Mouse (Mus musculus): ENCODE data around the gene Tac4. TPM values are rescaled to one million over a fixed set of nuclear protein-coding genes. Genes with fewer than 3 reads are reported as not detected.

The Tac4 gene
- 0.09 TPM in 1 of 2 replicates, not detected in the other for polyA plus RNA-seq (2012; rRNA removed)

DNA sequence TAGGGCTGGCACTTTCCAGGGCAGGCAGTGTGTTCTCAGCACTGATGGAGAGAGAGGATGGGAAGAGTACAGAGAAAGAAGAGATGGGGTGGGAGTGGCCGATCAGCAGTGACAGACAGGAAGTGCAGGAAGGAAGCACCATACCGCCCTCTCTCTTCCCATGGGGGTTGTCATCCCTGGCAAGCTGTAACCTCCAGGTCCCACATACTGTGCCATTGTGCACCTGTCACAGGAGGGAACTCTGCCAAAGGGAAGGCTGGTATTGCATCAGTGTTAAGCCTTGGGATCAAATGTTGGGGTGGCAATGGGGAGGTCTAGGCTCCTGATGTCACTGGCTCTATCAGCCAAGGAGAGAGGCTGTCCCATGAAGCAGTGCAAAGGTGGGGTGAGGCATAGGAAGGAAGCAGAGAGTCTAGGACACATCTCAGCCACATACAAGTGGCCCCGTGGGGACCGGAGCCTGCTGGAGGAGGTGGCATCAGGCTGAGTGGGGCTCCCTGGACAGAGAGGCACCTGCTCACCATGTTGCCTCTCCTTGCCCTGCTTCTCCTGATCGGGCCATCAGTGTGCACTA is at the start of gene Tac4:
Gene Tac4, plus strand, starts transcription at position 352 of the 574 bp plus-strand sequence.
- DNase-seq (ENCODE audit: low read depth) = no peak

DNA sequence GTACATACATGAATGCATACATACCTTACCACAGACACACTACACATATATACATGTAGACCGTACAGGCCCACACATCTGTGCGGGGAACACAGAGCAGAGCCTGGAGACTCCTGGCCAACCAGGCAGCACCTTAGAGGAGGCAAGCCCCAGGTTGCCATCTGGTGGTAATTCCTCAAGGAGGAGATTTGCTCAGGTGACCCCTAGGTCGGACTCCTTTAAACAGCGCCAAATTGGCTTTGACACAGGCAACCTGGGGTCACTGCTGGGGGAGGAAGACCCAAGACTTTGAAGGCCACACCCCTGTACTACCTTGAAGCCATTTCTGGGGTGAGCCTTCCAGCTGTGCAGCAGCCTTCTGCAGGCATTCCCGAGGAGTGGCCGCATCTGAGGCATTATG is 47.7 kb upstream of the Tac4 start:
- DNase-seq (ENCODE audit: low read depth) = no peak

DNA sequence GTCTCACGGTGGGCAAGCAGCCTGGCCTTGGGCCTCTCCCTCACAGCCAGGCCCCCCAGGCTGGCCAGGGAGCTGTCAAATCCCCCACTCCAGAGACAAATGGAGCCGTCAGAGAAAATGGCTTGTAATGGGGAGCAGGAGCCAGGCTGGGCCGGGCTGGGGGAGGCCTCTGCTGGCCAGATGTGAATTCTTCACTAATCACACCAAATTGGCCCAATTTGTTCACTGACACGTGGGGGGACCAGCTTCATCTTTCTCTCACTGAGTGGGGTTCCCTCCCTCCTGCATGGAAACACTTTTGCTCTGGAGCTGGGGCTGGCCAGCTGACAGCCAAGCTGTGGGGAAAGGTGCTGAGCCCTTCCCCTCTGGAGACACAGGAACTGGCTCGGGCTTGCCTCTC is 47.0 kb upstream of the Tac4 start:
- no peak for DNase-seq (ENCODE audit: low read depth)

DNA sequence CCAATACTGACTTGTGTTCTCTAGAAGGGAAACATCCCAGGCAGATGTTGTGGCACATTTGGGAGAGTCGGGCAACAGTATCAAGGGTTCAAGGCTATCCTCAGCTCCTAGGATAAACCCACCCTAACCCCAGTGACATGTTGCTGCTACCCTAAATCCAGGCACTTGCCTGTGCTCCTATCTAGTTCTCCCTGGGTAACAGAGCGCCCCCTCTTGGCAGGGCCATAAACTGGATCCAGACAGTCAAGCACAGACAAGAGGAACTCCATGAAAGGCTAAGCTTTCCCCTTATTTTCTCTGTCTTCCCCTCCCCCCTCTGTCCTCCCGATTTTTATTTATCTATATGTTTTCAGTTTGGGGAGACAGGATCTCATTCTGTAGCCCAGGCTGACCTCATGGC is 45.1 kb upstream of the Tac4 start:
- DNase-seq (ENCODE audit: low read depth) = no peak

DNA sequence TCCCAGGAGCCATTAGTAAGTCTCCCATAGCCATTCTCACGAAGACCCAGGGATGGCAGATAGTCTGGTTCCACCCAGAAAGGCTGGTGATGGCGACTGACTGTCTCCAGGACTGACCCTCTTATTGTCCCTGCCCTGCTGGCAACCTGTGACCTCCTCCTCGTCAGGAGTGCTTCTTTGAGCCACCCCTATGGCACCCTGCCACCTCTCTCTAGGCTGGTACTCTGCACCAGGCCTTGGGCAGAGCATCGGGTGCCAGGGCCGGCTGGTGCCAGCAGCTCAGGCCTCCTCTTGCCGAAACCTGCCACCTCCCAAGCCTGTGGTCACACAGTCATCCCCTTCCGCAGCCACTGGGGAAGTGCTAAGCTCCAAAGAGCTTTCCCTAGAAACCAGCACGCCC is 42.2 kb upstream of the Tac4 start:
- no peak for DNase-seq (ENCODE audit: low read depth)

DNA sequence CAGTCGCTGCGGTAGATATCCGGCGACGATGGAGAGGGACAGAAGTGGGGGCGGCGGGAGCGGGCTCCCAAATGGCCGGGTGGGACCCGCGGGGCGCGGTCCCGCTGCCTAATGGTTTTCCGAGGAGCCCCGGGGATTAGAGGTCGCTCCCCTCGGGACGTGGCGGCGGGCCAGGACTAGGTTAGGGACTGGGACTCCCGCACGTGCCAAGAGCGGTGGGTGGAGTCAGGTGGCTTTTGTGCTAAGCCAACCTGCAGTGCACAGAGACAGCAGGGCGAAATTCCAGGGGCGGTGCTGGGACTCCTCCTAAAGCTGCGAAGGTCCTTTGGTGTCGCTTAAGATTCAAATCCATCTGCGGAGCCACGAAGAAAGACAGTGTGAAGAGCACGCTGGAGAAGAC is 37.9 kb upstream of the Tac4 start:
- DNase-seq (ENCODE audit: low read depth) = no peak

DNA sequence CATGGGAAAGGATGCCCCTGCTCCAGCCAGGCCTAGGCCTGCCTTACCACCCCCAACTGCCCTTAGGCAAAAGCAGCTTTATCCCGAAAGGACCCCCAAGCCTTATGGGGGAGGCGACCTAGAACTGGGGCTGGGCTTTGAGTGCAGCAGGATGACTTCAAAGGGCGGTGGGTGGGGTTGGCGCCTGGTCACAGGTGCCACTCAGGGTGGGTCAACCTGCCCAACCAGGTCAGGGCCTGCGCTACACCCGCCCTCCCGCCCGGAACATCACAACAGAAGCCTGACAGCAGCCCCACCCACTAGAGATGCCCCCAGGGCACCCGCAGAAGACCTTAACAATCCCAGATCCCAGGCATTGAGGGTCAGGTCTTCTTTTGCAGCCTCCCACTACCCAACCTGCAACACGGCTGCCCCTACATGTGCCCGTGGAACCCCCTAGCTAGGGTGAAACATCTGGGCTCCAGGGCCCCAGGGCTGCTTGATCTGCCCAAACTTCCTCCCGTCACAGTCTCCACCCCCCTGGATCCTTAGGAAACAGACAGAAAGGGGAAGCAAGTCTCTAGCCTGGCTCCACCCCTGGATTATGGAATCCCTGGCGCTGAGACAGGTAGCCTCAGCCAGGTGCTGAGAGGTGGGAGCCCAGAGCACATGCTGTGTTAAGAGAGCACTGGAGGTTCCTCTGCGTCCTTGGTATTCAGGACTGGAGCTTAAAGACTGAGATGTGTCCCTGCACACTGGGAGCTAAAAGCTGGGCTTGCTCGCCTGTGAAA is 37.0 kb upstream of the Tac4 start:
- DNase-seq (ENCODE audit: low read depth) = no peak

DNA sequence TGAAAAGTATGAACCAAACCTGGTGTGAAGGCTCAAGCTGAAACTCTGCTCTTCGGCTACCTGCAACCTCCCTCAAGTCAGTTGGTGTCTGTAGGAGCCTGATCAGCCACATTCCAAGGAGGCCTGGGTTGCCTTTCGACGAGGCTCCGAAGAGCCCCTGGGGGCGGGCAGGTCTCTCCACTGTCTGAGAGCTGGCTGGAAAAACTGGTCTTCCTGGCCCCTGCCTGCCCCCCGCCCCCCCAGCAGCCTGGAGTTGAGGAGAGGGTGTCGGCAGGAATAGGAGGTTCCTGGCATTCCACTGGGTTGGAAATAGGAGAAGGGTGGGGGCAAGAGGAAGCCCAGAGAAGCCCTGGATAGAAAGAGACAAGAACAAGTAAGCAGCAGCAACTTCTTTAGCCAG is 35.9 kb upstream of the Tac4 start:
- no peak for DNase-seq (ENCODE audit: low read depth)

DNA sequence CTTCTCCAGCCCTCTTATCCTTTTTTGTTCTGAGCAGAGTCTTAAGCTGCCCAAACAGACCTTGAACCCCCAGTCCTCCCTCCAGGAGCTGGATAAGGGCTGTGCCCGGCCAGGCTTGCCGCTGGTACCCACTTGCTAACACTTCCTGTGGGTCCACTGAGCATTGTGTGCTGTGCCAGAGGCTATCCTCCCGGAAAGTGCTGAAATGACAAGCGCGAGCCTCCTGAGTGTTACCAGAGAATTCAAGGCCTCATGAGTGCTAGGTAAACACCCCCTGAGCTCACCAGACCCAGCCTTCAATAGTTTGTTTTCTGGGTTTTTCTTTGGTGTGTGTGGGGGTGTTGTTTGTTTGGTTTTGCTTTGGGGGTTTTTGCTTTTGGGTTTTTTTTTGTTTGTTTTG is 33.9 kb upstream of the Tac4 start:
- no peak for DNase-seq (ENCODE audit: low read depth)

DNA sequence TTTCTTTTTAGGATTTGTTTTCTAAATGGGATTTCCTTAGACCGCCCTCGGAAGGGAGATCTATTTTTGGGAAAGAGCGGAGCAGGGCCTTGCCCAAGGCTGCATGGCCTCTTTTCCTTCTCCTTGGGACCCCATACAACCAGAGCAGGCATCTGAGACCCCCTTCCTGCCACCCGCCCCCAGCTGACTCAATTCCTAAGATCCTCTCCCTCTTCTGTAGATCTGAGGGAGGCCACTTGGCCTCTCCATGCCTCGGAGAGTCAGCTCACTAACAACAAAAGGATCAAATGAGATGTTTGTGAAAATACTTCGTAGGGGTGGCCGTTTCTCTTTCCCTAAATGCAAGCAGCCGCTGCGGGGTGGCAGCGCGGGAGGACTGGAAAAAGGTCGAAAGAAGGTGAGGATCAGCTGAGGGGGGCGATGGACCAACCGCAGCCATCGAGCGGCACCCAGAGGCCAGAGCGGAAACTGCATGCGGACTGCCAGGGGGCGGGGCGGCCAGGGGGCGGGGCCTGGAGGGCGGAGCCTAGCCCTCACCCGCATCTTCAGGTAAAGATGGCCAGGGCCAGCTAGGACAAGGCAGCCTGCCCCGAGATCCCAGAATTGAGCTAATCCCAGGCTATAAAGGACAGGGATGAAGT is 29.5 kb upstream of the Tac4 start:
- no peak for DNase-seq (ENCODE audit: low read depth)

DNA sequence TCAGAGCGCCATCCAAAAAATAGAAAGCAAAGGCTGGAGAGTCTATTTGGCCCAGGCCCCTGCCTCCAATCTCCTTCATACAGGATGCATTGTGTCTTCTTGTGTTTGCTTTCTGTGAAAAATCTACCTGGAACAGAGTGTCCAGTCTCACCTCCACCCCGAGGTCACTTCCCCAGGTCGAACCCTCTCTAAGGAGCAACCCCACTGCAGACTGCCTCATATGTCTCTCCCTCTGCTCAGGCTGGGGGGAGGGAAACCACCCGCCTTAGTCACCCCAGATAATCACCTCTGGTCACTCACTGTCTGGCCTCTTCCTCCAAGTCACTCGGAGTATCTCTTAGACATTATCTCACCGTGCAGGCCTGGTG is 29.0 kb upstream of the Tac4 start:
- no peak for DNase-seq (ENCODE audit: low read depth)

DNA sequence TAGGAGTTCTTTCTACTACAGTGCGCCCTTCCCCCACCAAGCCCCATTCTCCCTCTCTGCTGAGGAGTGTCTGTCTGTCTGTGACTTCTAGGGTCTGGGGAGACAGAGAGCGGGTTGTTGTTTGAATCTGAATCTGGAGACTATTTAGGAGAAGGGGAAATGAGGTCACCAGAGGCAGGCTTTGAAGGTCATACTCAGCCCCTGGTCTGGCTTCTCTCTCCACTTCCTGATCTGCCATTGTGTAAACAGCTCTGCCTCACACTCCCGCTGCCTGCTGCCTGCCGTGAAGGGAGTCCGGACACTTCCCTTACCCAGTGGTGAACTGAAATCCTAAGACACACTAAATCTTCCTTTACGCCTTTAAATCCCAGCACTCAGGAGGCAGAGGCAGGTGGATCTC is 22.9 kb upstream of the Tac4 start:
- DNase-seq (ENCODE audit: low read depth) = no peak

DNA sequence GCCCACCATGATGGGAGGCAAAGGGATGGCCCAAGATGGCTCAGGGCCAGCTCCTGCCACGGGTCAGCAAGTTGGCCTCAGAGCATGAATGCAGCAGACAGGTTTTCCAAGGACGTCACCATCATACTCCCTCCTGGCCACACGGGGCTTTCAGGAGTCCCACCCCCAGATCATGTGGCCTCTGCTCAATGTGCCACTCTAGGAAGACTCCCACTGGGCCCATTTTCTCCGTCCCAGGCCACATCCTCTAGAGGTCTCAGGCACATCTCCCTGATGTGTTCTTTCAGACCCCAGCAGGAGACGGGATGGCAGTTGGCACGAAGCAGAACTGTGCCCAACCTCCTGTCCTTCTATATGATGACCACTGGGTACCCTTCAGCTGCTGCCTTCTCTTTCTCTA is 18.7 kb upstream of the Tac4 start:
- no peak for DNase-seq (ENCODE audit: low read depth)

DNA sequence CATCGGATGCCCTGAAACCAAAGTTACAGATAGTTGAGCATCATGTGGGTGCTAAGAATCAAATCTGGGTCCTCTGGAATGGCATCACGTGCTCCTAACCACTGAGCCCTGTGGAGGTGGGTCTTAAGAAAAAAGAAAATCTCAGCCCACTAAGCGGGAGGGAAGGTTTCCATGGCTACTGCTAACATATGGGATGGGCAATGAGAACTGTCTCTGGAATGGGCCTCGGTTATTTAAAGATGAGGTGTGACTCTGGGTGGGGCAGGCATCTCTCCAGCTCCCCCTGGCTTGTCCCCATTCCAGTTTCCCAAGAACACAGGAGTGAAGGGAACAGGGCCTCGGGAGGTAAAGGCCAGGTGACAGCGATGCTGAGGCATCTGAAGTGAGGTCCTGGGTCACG is 15.9 kb upstream of the Tac4 start:
- DNase-seq (ENCODE audit: low read depth) = no peak

DNA sequence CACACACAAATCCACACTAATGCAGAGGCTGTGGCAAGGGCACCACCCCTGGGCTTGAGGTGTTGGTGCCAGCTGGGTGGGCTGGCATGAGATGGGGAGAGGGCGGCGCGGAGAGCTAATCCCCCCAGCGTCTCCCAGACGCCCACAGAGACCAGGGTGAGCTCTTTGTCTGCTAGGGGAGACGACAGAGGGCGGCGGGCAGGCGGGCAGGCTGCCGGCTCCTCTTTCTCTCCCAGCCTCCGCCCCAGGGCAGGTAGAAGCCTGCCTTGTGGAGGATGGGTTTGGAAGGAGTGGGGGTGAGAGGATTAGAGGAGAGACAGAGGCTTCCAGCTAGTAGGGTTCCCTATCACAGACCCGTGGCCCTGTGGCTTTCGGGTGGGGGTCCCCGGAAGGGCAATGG is 14.3 kb upstream of the Tac4 start:
- DNase-seq (ENCODE audit: low read depth) = no peak

DNA sequence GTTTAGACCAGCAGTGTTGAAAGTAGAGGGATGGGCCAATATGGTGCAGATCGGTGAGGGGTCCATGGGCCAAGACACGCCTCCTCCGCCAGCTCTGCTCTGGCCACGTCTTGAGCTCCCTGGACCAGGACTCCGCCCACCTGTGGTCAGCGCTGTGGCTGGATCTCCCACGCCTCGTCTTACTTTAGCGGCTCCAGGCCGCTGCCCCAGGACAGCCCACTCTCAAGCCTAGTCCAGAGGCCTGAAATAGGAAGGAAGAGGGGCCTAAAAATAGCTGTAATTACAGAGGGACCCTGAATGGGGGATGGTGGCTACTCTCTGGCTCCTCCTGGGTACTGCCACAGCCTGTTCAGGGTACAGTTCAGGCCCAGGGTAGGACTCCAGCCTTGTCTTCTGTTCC is 11.2 kb upstream of the Tac4 start:
- DNase-seq (ENCODE audit: low read depth) = no peak

DNA sequence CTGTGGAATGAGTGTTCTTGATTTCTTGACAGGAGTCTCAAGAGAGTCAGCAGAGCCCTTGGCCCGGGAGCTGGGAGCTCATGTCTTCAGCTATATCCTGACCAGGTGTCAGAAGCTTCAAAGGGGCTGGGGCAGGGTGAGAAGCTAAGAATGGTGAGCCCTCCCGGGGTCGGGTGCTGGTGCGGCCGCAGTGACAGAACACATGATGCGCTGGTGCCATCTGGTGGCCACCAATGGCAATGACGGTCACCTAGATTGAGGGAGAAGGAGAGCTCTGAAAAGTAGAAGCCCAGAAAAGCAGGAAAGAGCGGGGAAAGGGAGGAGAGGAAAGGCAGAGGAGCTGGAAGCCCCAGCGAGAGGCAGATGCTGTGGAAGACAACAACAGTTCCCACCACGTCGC is 10.0 kb upstream of the Tac4 start:
- DNase-seq (ENCODE audit: low read depth) = no peak

DNA sequence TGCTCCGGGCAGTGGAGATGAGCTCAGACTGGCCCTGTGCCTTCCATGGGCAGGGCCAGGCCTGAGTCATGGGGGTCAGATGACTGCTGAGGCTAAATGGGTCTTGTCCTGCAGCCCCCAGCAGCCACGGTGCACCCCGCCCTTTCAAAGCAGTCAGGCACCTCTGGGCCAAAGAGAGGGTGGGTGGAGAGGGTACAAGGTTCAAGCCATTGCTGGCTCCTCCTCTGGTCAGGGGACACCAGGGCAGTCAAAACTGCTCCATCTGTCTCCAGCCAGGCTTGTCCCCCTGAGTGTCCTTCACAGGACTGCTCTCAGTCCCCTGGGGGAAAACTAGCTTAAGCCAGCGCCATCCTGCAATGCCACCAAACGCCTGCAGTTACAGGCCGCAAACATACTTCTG is 9.2 kb upstream of the Tac4 start:
- DNase-seq (ENCODE audit: low read depth) = no peak

DNA sequence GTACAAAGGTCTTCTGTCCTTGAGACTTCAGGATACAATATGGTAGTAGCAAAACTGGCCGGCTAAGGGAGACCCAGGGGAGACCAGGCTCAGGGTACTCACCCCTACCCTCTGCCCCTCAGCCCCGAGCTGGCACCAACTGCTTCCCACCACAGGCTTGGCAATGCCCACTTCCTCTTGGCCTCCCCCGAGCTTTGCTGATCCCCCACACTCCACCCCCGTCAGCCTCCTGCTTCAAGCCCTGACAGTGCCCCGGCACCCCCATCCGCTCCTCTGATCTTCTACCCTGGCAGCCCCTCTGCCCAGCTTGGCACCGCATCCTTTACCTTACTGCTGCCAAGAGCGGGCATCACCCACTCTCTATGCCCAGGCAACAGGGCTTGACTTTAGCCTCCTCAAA is 7.2 kb upstream of the Tac4 start:
- DNase-seq (ENCODE audit: low read depth) = no peak

DNA sequence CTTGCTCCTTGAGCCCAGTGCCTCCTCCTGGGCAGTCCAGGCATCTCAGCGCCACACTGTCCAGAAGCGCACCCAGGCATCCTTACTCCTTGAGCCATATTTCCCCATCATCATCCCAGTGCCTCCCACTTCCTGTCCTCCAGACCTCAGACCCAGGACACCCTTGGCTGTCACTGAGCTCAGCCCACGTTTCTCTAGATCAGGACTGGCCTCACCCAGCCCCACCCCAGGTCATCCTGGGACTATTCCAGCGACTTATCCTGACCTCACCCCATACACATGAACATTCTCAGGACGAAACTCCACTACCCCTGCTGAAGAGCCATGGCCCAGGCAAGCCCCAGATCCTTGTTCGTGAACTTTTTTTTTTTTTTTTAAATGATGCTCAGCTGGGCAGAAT is 5.6 kb upstream of the Tac4 start:
- no peak for DNase-seq (ENCODE audit: low read depth)

DNA sequence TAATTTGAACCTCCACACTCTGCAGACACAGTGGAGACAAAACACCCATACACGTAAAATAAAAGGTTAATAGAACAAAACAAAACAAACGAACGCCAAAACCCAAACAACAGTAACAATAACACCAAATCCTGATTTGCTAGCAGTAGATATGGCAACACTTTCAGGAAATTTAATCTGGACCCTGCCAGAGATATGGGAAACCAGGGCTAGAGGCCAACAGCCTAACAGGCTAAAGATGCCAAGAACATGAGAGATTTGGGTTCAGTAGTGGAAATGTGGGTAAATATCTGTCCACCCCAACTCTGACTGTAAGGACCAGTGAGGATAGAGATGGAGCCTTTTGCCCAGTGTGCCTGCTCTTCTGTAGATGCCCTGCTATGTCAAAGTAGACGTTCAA is 3.4 kb upstream of the Tac4 start:
- no peak for DNase-seq (ENCODE audit: low read depth)

DNA sequence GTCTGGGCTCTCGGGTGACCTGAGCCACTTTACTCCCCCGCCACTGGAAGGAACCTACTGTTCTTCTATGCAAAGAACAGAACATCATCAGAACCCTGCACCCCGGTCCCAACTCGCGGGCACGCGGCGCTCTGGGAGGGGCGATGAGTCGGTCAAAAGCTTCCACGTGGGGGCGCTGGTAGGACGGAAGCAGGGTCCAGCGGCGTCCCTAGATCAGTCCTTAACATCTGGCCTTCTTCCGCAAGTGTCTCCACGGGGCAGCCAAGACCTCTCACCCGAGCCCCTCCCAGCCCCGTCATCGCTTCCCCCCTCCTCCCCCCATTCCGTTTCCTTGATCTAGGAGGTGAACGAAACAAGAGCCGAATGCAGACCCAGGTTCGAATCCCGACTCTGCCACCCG is 2.8 kb upstream of the Tac4 start:
- no peak for DNase-seq (ENCODE audit: low read depth)

DNA sequence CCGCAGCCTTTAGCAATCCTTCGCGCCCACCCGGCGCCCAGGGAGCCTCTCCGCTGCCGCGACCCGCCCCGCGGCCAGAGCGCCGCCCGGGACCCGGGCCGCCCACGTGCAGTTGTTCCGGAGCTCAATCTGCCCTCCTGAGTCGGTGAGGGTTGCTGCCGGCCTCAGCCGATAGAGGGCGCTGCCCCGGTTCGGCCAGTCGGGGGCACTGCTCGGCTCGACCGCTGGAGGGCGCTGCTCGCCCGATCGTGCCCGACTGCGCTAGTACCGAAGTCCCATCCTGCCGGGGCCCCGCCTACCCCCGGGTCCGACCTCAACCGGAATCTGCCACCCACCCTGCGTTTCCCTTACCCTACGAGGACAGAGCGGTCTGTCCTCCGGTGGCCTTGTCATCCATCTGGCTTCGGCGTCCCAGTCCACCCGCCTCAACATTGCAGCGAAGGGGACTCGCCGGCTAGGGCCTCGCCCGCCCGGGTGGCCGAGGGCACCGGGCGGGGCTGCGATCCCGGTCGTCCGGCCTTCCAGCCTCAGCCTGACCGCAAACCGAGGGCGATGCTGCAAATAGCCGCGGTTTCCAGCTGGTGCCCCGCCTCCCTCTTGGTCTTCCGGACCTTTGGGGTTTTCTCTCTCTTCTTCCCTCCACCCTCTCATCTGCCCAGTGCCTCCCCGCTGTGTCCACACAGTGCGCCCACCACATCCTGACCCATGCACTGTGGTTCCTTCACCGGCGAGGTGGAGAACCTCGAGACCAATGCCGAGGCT is 2.1 kb upstream of the Tac4 start:
- DNase-seq (ENCODE audit: low read depth) = no peak
